Mouse (Mus musculus): ENCODE results near the gene Accs. TPM values are rescaled to one million over a fixed set of nuclear protein-coding genes. Genes with fewer than 3 reads are reported as not detected.

Gene Accs
- total and polyA plus RNA-seq, 2 experiments from 2014 or later: 6.5 to 19.1 TPM

DNA sequence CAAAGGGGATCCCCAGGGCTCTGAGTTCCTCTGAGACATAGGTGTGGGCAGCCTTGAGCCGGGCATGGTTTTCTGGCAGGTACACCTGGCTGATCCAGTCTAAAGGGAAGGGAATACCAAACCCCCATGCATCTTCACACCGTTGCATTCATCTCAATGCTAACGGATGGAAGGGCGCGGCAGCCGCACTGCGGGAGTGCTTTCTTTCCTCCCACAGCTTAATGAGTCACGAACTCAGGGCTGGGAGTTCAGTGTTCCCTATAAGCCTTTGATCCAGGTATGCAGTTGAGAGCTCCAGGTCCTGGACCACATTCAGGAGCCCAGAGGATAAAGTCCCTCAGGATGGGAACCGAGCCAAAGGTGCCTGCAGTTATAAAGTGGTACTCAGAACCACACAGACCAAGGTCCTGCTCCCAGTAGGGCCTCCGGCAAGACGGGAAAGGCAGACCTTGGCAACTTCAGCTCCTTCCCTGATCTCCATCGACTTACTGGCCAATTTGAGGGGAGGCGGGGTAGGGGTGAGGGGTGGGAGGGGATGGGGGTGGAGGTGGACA lies 13.4 kb downstream of the Accs start:
- H3K36me3 ChIP-seq (ENCODE audit: insufficient read depth, low read length): peaks cover 5% of the 10 kb centered on the region; the same call in 1 of the 2 replicates
- no peaks in the 10 kb centered on the region for H3K4me1 ChIP-seq (ENCODE audit: insufficient read depth, low read length)
- H3K27me3 ChIP-seq (ENCODE audit: insufficient read depth, low read length): no peaks in the 10 kb centered on the region
- H3K27ac ChIP-seq: no peak overlapping the region
- TF ChIP-seq CTCF (IDR thresholded peaks at IDR 0.05; ENCODE audit: low read depth): no peak
- 72% methylated on average over 13 of the region's 13 CpGs for WGBS
- H3K9ac ChIP-seq (replicated peaks; ENCODE audit: low read length): no peak overlapping the region
- DNase-seq (ENCODE audit: low spot score): no peak
- H3K4me2 ChIP-seq (ENCODE audit: low read depth, low read length): no peak overlapping the region
- H3K4me3 ChIP-seq (ENCODE audit: low read length): no peak overlapping the region
- no peaks in the 10 kb centered on the region for H3K9me3 ChIP-seq (ENCODE audit: low read length)
- ATAC-seq: no peak

DNA sequence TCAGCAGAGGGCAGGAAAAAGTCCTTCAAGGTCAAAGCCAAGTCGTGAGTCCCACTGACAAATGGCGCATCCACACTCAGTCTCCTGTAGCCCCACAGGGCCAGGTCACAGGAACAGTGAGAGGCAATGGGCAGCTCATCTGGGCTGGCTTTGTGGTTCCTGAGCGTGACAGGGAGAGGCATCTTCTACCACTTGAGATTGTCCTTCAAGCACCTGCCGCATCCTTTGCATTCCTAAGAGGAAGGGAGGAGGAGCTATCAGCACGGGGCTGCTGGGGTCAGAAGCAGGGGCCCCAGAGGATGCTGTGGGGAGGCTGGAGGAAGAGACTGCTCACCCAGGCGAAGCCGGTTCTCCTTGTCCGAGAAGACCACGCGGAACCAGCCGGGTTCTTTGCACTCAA lies 14.1 kb downstream of the Accs start:
- H3K27ac ChIP-seq: no peak overlapping the region
- ATAC-seq: no peak

DNA sequence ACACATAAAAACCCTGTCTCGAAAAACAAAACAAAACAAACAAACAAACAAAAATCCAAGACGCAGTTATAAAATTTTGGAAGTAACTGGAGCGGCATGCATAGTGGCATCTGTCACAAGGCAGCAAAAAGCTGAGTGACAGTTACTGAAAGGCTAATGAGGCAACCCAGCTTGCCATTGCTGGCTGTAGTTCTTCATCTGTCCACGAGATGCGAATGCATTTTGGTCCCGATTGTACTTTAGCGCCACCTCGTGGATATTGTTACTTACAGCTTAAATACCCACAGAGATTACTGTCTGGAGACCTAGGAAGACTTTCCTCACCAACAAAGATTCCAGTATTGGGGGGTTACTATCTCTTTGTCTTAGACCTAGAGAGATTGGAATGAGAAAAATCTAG lies 26.2 kb downstream of the Accs start:
- H3K9me3 ChIP-seq (ENCODE audit: low read length): no peaks in the 10 kb centered on the region
- peak; percentile 99 for TF ChIP-seq CTCF (IDR thresholded peaks at IDR 0.05; ENCODE audit: low read depth)
- ATAC-seq: peak; percentile 66
- no peaks in the 10 kb centered on the region for H3K27me3 ChIP-seq (ENCODE audit: insufficient read depth, low read length)
- H3K4me1 ChIP-seq (ENCODE audit: insufficient read depth, low read length): peaks cover 8% of the 10 kb centered on the region
- DNase-seq (ENCODE audit: low spot score): peak; percentile 98
- H3K9ac ChIP-seq (replicated peaks; ENCODE audit: low read length): no peak overlapping the region
- H3K4me2 ChIP-seq (ENCODE audit: low read depth, low read length): no peak overlapping the region
- H3K4me3 ChIP-seq (ENCODE audit: low read length): no peak overlapping the region
- no peak overlapping the region for H3K27ac ChIP-seq
- no peaks in the 10 kb centered on the region for H3K36me3 ChIP-seq (ENCODE audit: insufficient read depth, low read length)
- WGBS: 13% methylated on average over 8 of the region's 8 CpGs

More for the DNA sequence above, 14.1 kb downstream of the Accs start:
- no peak overlapping the region for H3K4me3 ChIP-seq (ENCODE audit: low read length)
- no peak for DNase-seq (ENCODE audit: low spot score)
- H3K36me3 ChIP-seq (ENCODE audit: insufficient read depth, low read length): no peaks in the 10 kb centered on the region; the same call in 1 of the 2 replicates
- TF ChIP-seq CTCF (IDR thresholded peaks at IDR 0.05; ENCODE audit: low read depth): no peak
- no peak overlapping the region for H3K4me2 ChIP-seq (ENCODE audit: low read depth, low read length)
- 83% methylated on average over 11 of the region's 11 CpGs for WGBS
- no peaks in the 10 kb centered on the region for H3K27me3 ChIP-seq (ENCODE audit: insufficient read depth, low read length)
- no peaks in the 10 kb centered on the region for H3K9me3 ChIP-seq (ENCODE audit: low read length)
- no peaks in the 10 kb centered on the region for H3K4me1 ChIP-seq (ENCODE audit: insufficient read depth, low read length)
- H3K9ac ChIP-seq (replicated peaks; ENCODE audit: low read length): no peak overlapping the region

DNA sequence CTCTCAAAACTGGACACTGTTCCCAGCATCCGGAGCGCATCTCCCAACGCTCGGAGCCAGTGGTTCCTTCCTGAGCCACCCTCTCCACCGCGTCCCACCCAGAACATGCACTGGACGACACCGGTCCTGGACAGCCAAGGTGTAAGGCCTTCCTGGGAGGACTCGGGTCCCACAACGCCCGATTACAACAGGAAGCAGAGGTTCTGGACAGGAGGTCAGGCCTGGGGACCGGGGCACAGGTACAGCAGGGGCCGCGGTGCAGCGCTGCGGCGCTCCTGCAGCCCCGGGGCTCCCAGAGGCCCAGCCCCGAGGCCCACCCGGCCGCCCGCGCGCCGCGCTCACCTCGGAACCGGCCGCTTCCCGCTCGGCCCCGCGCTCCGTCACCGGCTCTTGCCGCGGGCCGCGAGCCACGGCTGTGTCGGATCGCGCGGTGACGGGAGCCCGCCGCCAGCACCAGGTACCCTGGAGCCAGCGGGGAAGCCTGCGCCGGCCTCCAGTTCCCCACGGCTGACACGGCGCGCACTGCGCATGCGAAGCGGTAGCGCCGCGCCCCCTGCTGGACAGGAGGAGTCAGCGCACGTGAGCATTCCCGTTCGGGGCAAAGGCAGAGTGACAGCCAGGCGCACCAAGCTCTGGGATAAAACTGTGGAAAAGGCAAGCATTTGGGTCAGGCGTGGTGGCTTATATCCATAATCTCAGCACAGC lies 27.5 kb downstream of the Accs start, which contains the start of gene Ext2:
Ext2 (minus strand) TSS at position 524 of the 705 bp plus-strand sequence.
- TF ChIP-seq CTCF (IDR thresholded peaks at IDR 0.05; ENCODE audit: low read depth): peak; percentile 96
- DNase-seq (ENCODE audit: low spot score) (peak; percentile 94), ATAC-seq (peak; percentile 92)
- Histone ChIP-seq H3K4me3 (ENCODE audit: low read length) (peak within 1 kb of the TSS; percentile 97), H3K27ac (peak within 1 kb of the TSS; percentile 68; the same call in 1 of the 2 replicates), H3K27me3 (ENCODE audit: insufficient read depth, low read length) (no peaks in the 10 kb centered on the region), H3K4me2 (ENCODE audit: low read depth, low read length) (peak within 1 kb of the TSS; percentile 83), H3K9me3 (ENCODE audit: low read length) (no peaks in the 10 kb centered on the region), H3K4me1 (ENCODE audit: insufficient read depth, low read length) (peaks cover 8% of the 10 kb centered on the region), H3K36me3 (ENCODE audit: insufficient read depth, low read length) (no peaks in the 10 kb centered on the region), H3K9ac (replicated peaks; ENCODE audit: low read length) (peak within 1 kb of the TSS; percentile 98)
- 5% methylated on average over 63 of the region's 66 CpGs for WGBS

DNA sequence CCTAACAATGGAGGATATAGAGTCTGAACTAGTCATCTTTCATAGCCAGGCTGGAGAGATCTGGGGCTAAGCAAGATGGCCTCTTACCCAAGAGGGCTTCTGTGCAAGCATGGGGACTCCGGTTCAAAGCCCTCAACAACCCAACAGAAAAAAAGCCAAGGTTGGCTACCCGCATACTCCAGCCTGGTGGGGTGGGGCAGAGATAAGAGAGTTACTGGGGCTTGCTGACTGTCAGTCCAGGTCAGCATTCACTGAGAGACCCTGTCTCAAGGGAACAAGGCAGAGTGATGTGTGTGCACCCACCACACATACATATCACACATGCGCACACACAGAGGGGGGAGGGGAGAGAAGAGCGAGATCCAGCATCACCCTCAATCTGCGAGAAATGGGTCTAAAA lies 32.0 kb downstream of the Accs start:
- H3K36me3 ChIP-seq (ENCODE audit: insufficient read depth, low read length): 0 out of 2 replicates have a peak, but pooled peaks cover 3% of the 10 kb centered on the region
- H3K27me3 ChIP-seq (ENCODE audit: insufficient read depth, low read length): no peaks in the 10 kb centered on the region
- H3K9me3 ChIP-seq (ENCODE audit: low read length): no peaks in the 10 kb centered on the region
- ATAC-seq (no peak), DNase-seq (ENCODE audit: low spot score) (no peak)
- no peak overlapping the region for H3K27ac ChIP-seq
- peaks cover 8% of the 10 kb centered on the region for H3K4me1 ChIP-seq (ENCODE audit: insufficient read depth, low read length)
- WGBS: 93% methylated on average over 5 of the region's 5 CpGs
- no peak overlapping the region for H3K9ac ChIP-seq (replicated peaks; ENCODE audit: low read length)
- H3K4me3 ChIP-seq (ENCODE audit: low read length): no peak overlapping the region
- TF ChIP-seq CTCF (IDR thresholded peaks at IDR 0.05; ENCODE audit: low read depth): no peak
- no peak overlapping the region for H3K4me2 ChIP-seq (ENCODE audit: low read depth, low read length)

DNA sequence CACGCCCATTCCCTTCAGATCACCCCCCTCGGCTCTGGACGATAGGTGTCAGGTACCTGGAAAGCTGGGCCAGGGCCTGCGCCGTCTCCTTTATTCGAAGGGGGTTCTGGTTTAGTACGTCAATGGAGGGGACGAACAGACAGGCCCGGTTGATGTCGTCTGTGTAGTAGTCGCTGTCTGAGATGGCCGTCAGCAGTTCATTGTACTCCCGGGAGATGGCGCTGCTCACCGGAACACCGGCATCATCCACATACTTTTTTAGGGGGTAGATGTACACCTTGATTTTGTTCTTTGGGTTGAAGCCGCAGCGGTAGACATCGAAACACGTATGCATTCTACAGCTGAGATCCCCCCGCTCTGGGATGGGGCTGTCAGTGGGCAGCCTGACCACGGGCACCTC lies 36.4 kb downstream of the Accs start:
- Histone ChIP-seq H3K27me3 (ENCODE audit: insufficient read depth, low read length) (no peaks in the 10 kb centered on the region), H3K4me3 (ENCODE audit: low read length) (no peak overlapping the region), H3K9ac (replicated peaks; ENCODE audit: low read length) (no peak overlapping the region), H3K36me3 (ENCODE audit: insufficient read depth, low read length) (peaks cover 19% of the 10 kb centered on the region; the same call in 1 of the 2 replicates), H3K4me2 (ENCODE audit: low read depth, low read length) (no peak overlapping the region), H3K27ac (no peak overlapping the region), H3K4me1 (ENCODE audit: insufficient read depth, low read length) (no peaks in the 10 kb centered on the region), H3K9me3 (ENCODE audit: low read length) (no peaks in the 10 kb centered on the region)
- 93% methylated on average over 22 of the region's 22 CpGs for WGBS
- ATAC-seq (no peak), DNase-seq (ENCODE audit: low spot score) (no peak)
- TF ChIP-seq CTCF (IDR thresholded peaks at IDR 0.05; ENCODE audit: low read depth): no peak

DNA sequence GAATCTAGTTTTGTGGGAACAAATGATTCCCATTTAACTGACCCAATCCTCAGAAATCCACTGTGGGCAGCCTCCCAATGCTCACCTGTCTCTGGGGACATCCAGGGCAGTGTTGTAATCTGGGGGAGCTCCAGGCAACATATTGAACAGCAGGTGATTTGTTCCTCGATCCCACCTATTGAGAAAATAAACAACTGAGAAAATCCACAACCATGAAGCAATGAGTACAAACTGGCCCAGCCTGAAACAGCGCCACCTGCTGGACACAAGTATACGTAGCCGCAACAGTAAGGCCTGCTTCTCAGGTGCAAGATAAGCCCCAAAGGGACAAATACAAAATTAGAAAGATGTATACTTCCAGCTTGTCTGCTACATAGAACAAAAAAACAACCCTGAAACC lies 37.9 kb downstream of the Accs start:
- peak; percentile 55; the same call in 1 of the 2 replicates for ATAC-seq
- no peaks in the 10 kb centered on the region for H3K27me3 ChIP-seq (ENCODE audit: insufficient read depth, low read length)
- no peak overlapping the region for H3K4me2 ChIP-seq (ENCODE audit: low read depth, low read length)
- peak; percentile 90 for TF ChIP-seq CTCF (IDR thresholded peaks at IDR 0.05; ENCODE audit: low read depth)
- peak; percentile 81 for DNase-seq (ENCODE audit: low spot score)
- no peak overlapping the region for H3K27ac ChIP-seq
- no peaks in the 10 kb centered on the region for H3K9me3 ChIP-seq (ENCODE audit: low read length)
- no peak overlapping the region for H3K9ac ChIP-seq (replicated peaks; ENCODE audit: low read length)
- H3K36me3 ChIP-seq (ENCODE audit: insufficient read depth, low read length): peaks cover 23% of the 10 kb centered on the region; the same call in 1 of the 2 replicates
- no peak overlapping the region for H3K4me3 ChIP-seq (ENCODE audit: low read length)
- no peaks in the 10 kb centered on the region for H3K4me1 ChIP-seq (ENCODE audit: insufficient read depth, low read length)
- WGBS: 20% methylated on average over 4 of the region's 4 CpGs

Measured in hindbrain, postnatal 0 days (tissue).